Mouse (Mus musculus) hindbrain, embryonic 15.5 days (tissue): ENCODE measurements at regions not wholly inside any gene's neighbourhood (a gene's known extent, or its start where the extent isn't known, plus 50 kb on each side); places are given as distances from the start of the nearest gene placed in this dataset.

Experiments
- ATAC-seq: fragments of 200-750 bp; cut with Nextera tagmentation; 2 replicates; pipeline ENCODE4 v1.8.0; 2017; ENCODE audit warnings: low read depth, moderate number of reproducible peaks, moderate TSS enrichment; ENCODE audit not compliant: low FRiP score
- H3K27ac ChIP-seq: fragments of 300-500 bp; sonication (generic); replicated peaks from 2 replicates; pipeline ENCODE4 v1.5.1; 2015; ENCODE audit warnings: mild to moderate bottlenecking, inconsistent platforms
- H3K27me3 ChIP-seq: fragments of 300-500 bp; sonication (generic); 2 replicates; pipeline ENCODE4 v1.6.1; 2015; ENCODE audit warnings: control low read depth, inconsistent platforms
- H3K36me3 ChIP-seq: fragments of 300-500 bp; sonication (generic); 2 replicates; pipeline ENCODE4 v1.6.1; 2015; ENCODE audit warnings: control low read depth, inconsistent platforms
- H3K4me1 ChIP-seq: fragments of 300-500 bp; sonication (generic); replicated peaks from 2 replicates; pipeline ENCODE4 v1.6.1; 2015; ENCODE audit warnings: control low read depth, inconsistent platforms
- H3K4me2 ChIP-seq: fragments of 300-500 bp; sonication (generic); 2 replicates; pipeline ENCODE4 v1.6.1; 2015; ENCODE audit warnings: moderate library complexity, mild to moderate bottlenecking, inconsistent platforms
- H3K4me3 ChIP-seq: fragments of 300-500 bp; sonication (generic); 2 replicates; pipeline ENCODE4 v1.5.1; 2015; ENCODE audit warnings: mild to moderate bottlenecking, inconsistent platforms
- H3K9ac ChIP-seq: fragments of 300-500 bp; sonication (generic); 2 replicates; pipeline ENCODE4 v1.6.1; 2015; ENCODE audit warnings: inconsistent platforms
- H3K9me3 ChIP-seq: fragments of 300-500 bp; sonication (generic); 2 replicates; pipeline ENCODE4 v1.6.1; 2016; ENCODE audit warnings: control low read depth, inconsistent platforms
- WGBS: fragments of 180-500 bp; shearing (Covaris S2); methylation state at CpG from one replicate; pipeline ENCODE4 v1.1.7; 2015; 5-methylcytosine and 5-hydroxymethylcytosine counted together

DNA sequence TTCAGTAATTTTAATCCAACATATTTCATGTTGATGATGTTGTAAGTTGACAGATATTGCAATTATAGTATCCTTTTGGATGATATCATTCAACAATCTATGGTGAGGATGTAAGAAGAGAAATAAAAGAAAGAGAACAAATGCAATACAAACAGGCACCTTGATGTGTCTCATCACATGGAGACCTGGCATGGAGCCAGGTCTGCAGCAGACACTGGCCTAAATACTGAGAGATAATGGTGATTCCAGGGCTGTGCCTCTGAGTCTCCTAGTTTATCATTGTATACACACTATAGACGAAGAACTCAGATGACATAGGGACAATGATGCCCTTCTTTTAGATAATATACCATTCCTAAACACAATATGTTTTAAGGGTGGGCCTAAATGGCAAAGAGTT, 1068.5 kb upstream of the Klhl29 start:
- no peaks in the 10 kb centered on the region for H3K27me3 ChIP-seq
- no peaks in the 10 kb centered on the region for H3K9me3 ChIP-seq
- no peak for ATAC-seq
- H3K4me3 ChIP-seq, result no peak overlapping the region
- H3K27ac ChIP-seq, result no peak overlapping the region
- H3K9ac ChIP-seq, result no peak overlapping the region
- no peaks in the 10 kb centered on the region for H3K36me3 ChIP-seq
- H3K4me2 ChIP-seq, result no peak overlapping the region
- WGBS, result 74% methylated on average over 1 of the region's 1 CpGs
- H3K4me1 ChIP-seq, result no peaks in the 10 kb centered on the region

DNA sequence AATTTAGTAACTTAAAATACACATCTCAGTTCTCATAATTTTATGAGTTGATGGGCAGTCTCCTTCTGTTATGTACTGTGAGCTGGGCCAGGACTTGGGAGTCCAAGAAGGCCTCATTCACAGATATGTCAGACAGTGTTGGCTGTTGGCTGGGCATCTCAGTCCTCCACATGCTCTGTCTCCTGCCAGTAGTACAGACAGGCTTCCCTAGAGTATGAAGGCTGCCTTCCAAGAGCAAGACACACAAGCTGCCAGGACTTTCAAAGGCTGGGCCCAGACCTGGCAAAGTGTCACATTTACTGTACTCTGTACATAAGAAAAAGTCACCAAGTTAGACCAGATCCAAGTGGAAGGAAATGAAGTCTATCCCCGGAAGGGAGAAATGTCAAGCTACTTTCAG, 1042.3 kb upstream of the Klhl29 start:
- WGBS, result 86% methylated on average over 1 of the region's 1 CpGs
- no peak overlapping the region for H3K4me2 ChIP-seq

DNA sequence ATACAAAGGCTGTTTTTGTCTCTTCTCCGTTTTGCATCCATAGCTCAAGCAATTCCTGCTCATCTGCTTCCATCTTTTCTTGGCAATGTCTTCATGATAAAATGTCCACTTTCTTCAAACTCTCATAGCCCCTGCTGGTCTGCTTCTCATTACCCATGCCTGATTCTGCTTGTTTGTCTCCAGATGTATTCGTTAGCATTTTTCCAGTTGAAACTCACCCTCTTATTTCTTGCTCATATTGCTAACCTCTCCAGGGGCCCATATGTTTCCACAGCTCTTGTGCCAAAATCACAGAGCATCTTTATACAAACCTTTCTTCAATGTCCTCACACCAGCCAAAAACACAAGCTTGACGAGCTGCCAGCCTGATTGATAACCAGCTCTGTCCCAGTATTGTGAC, 1025.1 kb upstream of the Klhl29 start:
- Histone ChIP-seq H3K9ac (no peak overlapping the region), H3K27ac (no peak overlapping the region), H3K4me1 (no peaks in the 10 kb centered on the region), H3K36me3 (no peaks in the 10 kb centered on the region), H3K27me3 (no peaks in the 10 kb centered on the region), H3K4me2 (no peak overlapping the region), H3K9me3 (no peaks in the 10 kb centered on the region), H3K4me3 (no peak overlapping the region)
- no peak for ATAC-seq
- WGBS, result 52% methylated on average over 3 of the region's 3 CpGs

More for the DNA sequence above, 1042.3 kb upstream of the Klhl29 start:
- peak; percentile 71; the same call in 1 of the 2 replicates for ATAC-seq
- Histone ChIP-seq H3K4me1 (no peaks in the 10 kb centered on the region), H3K36me3 (no peaks in the 10 kb centered on the region), H3K27ac (no peak overlapping the region), H3K9me3 (no peaks in the 10 kb centered on the region), H3K4me3 (no peak overlapping the region), H3K27me3 (no peaks in the 10 kb centered on the region), H3K9ac (no peak overlapping the region)

DNA sequence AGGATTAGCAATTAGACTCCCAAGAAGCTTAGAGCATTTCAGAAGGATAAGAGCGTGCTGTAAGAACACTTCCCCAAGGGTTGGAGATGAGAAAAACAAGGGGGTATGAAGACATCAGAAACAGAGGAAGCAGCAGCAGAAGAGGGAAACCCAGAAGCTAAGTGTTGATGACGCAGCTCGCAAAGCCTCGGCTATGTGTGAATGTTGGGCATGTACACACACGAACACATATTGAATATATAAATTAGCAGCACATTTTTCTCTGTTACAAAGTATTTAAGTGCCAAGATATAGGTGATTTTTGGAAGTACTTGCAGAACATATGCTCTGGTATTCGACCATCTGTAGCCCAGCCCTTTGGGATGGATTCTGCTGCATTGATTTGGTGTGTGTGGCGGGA, 1006.4 kb upstream of the Klhl29 start:
- 86% methylated on average over 7 of the region's 7 CpGs for WGBS

DNA sequence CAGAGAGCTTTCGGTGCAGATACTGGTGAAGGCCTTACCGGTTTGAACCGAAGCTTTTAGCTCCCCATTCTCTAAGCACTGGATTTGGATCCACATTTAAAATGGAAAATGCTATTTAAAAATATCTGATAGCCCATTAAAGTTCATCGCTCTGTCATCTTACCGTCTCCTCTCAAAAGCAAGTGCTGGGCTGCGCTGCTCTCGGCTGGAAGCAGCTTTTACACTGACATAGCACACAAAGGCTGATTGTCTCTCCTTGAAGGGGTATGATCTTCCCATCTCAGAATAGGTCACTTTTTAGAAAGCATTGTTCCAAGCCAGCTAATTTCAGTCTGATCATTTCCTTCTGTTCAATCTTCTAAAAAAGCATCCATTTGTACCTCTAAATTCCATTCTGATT, 992.1 kb upstream of the Klhl29 start:
- ATAC-seq, result no peak
- H3K4me1 ChIP-seq, result no peaks in the 10 kb centered on the region
- no peaks in the 10 kb centered on the region for H3K9me3 ChIP-seq
- no peak overlapping the region for H3K4me3 ChIP-seq
- no peaks in the 10 kb centered on the region for H3K36me3 ChIP-seq
- H3K9ac ChIP-seq, result no peak overlapping the region
- H3K27me3 ChIP-seq, result no peaks in the 10 kb centered on the region
- H3K27ac ChIP-seq, result no peak overlapping the region
- H3K4me2 ChIP-seq, result no peak overlapping the region
- 65% methylated on average over 7 of the region's 7 CpGs for WGBS

More for the DNA sequence above, 1006.4 kb upstream of the Klhl29 start:
- H3K27me3 ChIP-seq, result no peaks in the 10 kb centered on the region
- H3K27ac ChIP-seq, result no peak overlapping the region
- no peaks in the 10 kb centered on the region for H3K9me3 ChIP-seq
- H3K9ac ChIP-seq, result no peak overlapping the region
- H3K4me2 ChIP-seq, result no peak overlapping the region
- H3K4me3 ChIP-seq, result no peak overlapping the region
- H3K4me1 ChIP-seq, result no peaks in the 10 kb centered on the region
- H3K36me3 ChIP-seq, result no peaks in the 10 kb centered on the region
- ATAC-seq, result no peak
